Mouse (Mus musculus): ENCODE results near the gene Iqcf6. TPM values are rescaled to one million over a fixed set of nuclear protein-coding genes. Genes with fewer than 3 reads are reported as not detected.

Iqcf6 gene
- total and polyA plus RNA-seq, 2 experiments from 2014 or later = not detected

- Histone ChIP-seq H3K4me2 (ENCODE audit: low read depth, low read length) (0 out of 2 replicates have a peak overlapping the region, but pooled peaks have one; percentile 0), H3K27ac (peak overlapping the region; percentile 84), H3K4me3 (ENCODE audit: low read length) (no peak overlapping the region), H3K9ac (replicated peaks; ENCODE audit: low read length) (no peak overlapping the region), H3K27me3 (ENCODE audit: insufficient read depth, low read length) (no peaks in the 10 kb centered on the region), H3K4me1 (ENCODE audit: insufficient read depth, low read length) (peaks cover 14% of the 10 kb centered on the region), H3K36me3 (ENCODE audit: insufficient read depth, low read length) (peaks cover 25% of the 10 kb centered on the region), H3K9me3 (ENCODE audit: low read length) (no peaks in the 10 kb centered on the region)
- 9% methylated on average over 4 of the region's 4 CpGs for WGBS
- no peak for TF ChIP-seq CTCF (IDR thresholded peaks at IDR 0.05; ENCODE audit: low read depth)
- peak; percentile 82 for ATAC-seq
- peak; percentile 83 for DNase-seq (ENCODE audit: low spot score)
Observed at GRCm38 (mm10) chr9:106664433-106664832, 38.1 kb downstream of the Iqcf6 start.

DNA sequence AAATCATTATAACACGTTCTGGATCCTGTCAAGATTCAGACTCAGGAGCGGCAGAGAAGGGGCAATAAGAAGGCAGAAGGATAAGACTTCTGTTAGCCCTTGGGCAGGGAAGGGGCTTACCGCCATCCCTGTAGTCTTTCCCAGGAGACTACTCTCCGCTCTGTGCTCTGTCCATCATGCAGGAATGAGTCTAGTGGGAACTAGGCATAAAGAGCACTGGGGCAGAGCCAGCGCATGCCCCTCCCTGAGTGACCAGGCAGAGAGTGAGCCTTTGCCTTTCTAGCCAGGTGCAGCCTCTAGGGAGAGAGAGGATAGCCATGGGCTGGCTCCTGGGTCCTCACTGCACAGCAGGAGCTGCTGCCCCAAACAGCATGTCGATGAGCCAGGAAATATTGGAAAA is 38.5 kb downstream of the Iqcf6 start:
- H3K4me1 ChIP-seq (ENCODE audit: insufficient read depth, low read length) = peaks cover 14% of the 10 kb centered on the region
- no peaks in the 10 kb centered on the region for H3K9me3 ChIP-seq (ENCODE audit: low read length)
- TF ChIP-seq CTCF (IDR thresholded peaks at IDR 0.05; ENCODE audit: low read depth) = no peak
- H3K27me3 ChIP-seq (ENCODE audit: insufficient read depth, low read length) = no peaks in the 10 kb centered on the region
- peak; percentile 22; the same call in 1 of the 2 replicates for ATAC-seq
- no peak for DNase-seq (ENCODE audit: low spot score)
- H3K36me3 ChIP-seq (ENCODE audit: insufficient read depth, low read length) = peaks cover 23% of the 10 kb centered on the region
- H3K4me3 ChIP-seq (ENCODE audit: low read length) = no peak overlapping the region
- H3K4me2 ChIP-seq (ENCODE audit: low read depth, low read length) = 0 out of 2 replicates have a peak overlapping the region, but pooled peaks have one; percentile 0
- no peak overlapping the region for H3K9ac ChIP-seq (replicated peaks; ENCODE audit: low read length)
- peak overlapping the region; percentile 84 for H3K27ac ChIP-seq
- WGBS = 44% methylated on average over 6 of the region's 6 CpGs

GRCm38 (mm10) chr9:106673860-106674259 is 47.5 kb downstream of the Iqcf6 start:
- 87% methylated on average over 2 of the region's 2 CpGs for WGBS
- DNase-seq (ENCODE audit: low spot score) = no peak
- no peaks in the 10 kb centered on the region for H3K27me3 ChIP-seq (ENCODE audit: insufficient read depth, low read length)
- H3K4me1 ChIP-seq (ENCODE audit: insufficient read depth, low read length) = no peaks in the 10 kb centered on the region
- no peaks in the 10 kb centered on the region for H3K9me3 ChIP-seq (ENCODE audit: low read length)
- no peak for TF ChIP-seq CTCF (IDR thresholded peaks at IDR 0.05; ENCODE audit: low read depth)
- H3K36me3 ChIP-seq (ENCODE audit: insufficient read depth, low read length) = peaks cover 48% of the 10 kb centered on the region
- H3K4me2 ChIP-seq (ENCODE audit: low read depth, low read length) = no peak overlapping the region
- H3K27ac ChIP-seq = no peak overlapping the region
- no peak overlapping the region for H3K4me3 ChIP-seq (ENCODE audit: low read length)
- no peak overlapping the region for H3K9ac ChIP-seq (replicated peaks; ENCODE audit: low read length)
- ATAC-seq = no peak

DNA sequence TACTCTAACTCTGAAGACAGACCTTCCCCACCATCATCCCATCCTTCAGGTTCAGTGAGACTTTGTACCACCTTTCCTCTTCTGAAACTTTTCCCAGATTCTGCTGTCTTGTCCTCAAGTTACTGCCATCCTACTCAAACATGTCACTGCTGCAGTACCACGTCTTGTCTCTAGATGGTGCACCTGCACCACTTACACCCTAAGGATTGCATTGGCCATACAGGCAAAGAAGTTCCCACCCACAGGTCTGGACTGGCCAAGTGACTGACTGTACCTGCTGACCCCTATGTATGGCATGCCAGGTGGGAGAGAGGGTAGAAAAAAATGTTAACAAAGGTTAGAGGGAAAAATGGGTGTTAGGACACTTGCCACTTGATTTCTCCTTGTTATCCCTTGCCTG is 49.1 kb downstream of the Iqcf6 start:
- H3K4me2 ChIP-seq (ENCODE audit: low read depth, low read length) = no peak overlapping the region

GRCm38 (mm10) chr9:106675965-106676364 is 49.6 kb downstream of the Iqcf6 start:
- H3K4me1 ChIP-seq (ENCODE audit: insufficient read depth, low read length) = no peaks in the 10 kb centered on the region
- DNase-seq (ENCODE audit: low spot score) = no peak
- 76% methylated on average over 9 of the region's 9 CpGs for WGBS
- no peaks in the 10 kb centered on the region for H3K9me3 ChIP-seq (ENCODE audit: low read length)
- TF ChIP-seq CTCF (IDR thresholded peaks at IDR 0.05; ENCODE audit: low read depth) = no peak
- no peak overlapping the region for H3K4me3 ChIP-seq (ENCODE audit: low read length)
- H3K4me2 ChIP-seq (ENCODE audit: low read depth, low read length) = no peak overlapping the region
- 0 out of 2 replicates have a peak, but pooled peaks have one; percentile 21 for ATAC-seq
- H3K27me3 ChIP-seq (ENCODE audit: insufficient read depth, low read length) = no peaks in the 10 kb centered on the region
- no peak overlapping the region for H3K27ac ChIP-seq
- H3K9ac ChIP-seq (replicated peaks; ENCODE audit: low read length) = no peak overlapping the region
- peaks cover 54% of the 10 kb centered on the region for H3K36me3 ChIP-seq (ENCODE audit: insufficient read depth, low read length)

More for the DNA sequence above, 49.1 kb downstream of the Iqcf6 start:
- Histone ChIP-seq H3K9me3 (ENCODE audit: low read length) (no peaks in the 10 kb centered on the region), H3K9ac (replicated peaks; ENCODE audit: low read length) (no peak overlapping the region), H3K4me3 (ENCODE audit: low read length) (no peak overlapping the region), H3K4me1 (ENCODE audit: insufficient read depth, low read length) (no peaks in the 10 kb centered on the region), H3K27me3 (ENCODE audit: insufficient read depth, low read length) (no peaks in the 10 kb centered on the region), H3K36me3 (ENCODE audit: insufficient read depth, low read length) (peaks cover 54% of the 10 kb centered on the region), H3K27ac (no peak overlapping the region)
- DNase-seq (ENCODE audit: low spot score) (peak; percentile 87), ATAC-seq (peak; percentile 81)
- 0% methylated on average over 1 of the region's 1 CpGs for WGBS
- peak; percentile 99 for TF ChIP-seq CTCF (IDR thresholded peaks at IDR 0.05; ENCODE audit: low read depth)

GRCm38 (mm10) chr9:106676571-106676970 is 50.2 kb downstream of the Iqcf6 start:
- H3K36me3 ChIP-seq (ENCODE audit: insufficient read depth, low read length) = peaks cover 55% of the 10 kb centered on the region
- H3K9me3 ChIP-seq (ENCODE audit: low read length) = no peaks in the 10 kb centered on the region
- ATAC-seq (no peak), DNase-seq (ENCODE audit: low spot score) (no peak)
- 68% methylated on average over 4 of the region's 4 CpGs for WGBS
- no peak overlapping the region for H3K4me3 ChIP-seq (ENCODE audit: low read length)
- no peak overlapping the region for H3K4me2 ChIP-seq (ENCODE audit: low read depth, low read length)
- no peaks in the 10 kb centered on the region for H3K4me1 ChIP-seq (ENCODE audit: insufficient read depth, low read length)
- no peaks in the 10 kb centered on the region for H3K27me3 ChIP-seq (ENCODE audit: insufficient read depth, low read length)
- no peak overlapping the region for H3K27ac ChIP-seq
- no peak overlapping the region for H3K9ac ChIP-seq (replicated peaks; ENCODE audit: low read length)
- TF ChIP-seq CTCF (IDR thresholded peaks at IDR 0.05; ENCODE audit: low read depth) = no peak

Other genes starting within 250 kb of the Iqcf6 start
- gene Rpl29, start 197.1 kb upstream of the Iqcf6 start, total RNA-seq (2014; rRNA removed) = 691 and 792 TPM in 2 replicates
- gene Rpl29, start 197.1 kb upstream of the Iqcf6 start, polyA plus RNA-seq (2015; fragmentation: Nextera tagmentation; extraction: Ambion mirVana) = 689 and 691 TPM in 2 replicates
- 19.3 and 28.0 TPM in 2 replicates for gene Acy1, start 188.3 kb upstream of the Iqcf6 start, total RNA-seq (2014; rRNA removed)
- 22.2 and 23.0 TPM in 2 replicates for gene Acy1, start 188.3 kb upstream of the Iqcf6 start, polyA plus RNA-seq (2015; fragmentation: Nextera tagmentation; extraction: Ambion mirVana)
- gene Abhd14b, start 179.1 kb upstream of the Iqcf6 start, total RNA-seq (2014; rRNA removed) = 20.6 and 26.8 TPM in 2 replicates
- gene Abhd14b, start 179.1 kb upstream of the Iqcf6 start, polyA plus RNA-seq (2015; fragmentation: Nextera tagmentation; extraction: Ambion mirVana) = 12.4 and 16.8 TPM in 2 replicates
- 59.6 and 62.1 TPM in 2 replicates for gene Abhd14a, start 178.9 kb upstream of the Iqcf6 start, total RNA-seq (2014; rRNA removed)
- gene Abhd14a, start 178.9 kb upstream of the Iqcf6 start, polyA plus RNA-seq (2015; fragmentation: Nextera tagmentation; extraction: Ambion mirVana) = 66.8 and 69.2 TPM in 2 replicates
- gene Pcbp4, start 173.3 kb upstream of the Iqcf6 start, total RNA-seq (2014; rRNA removed) = 623 and 719 TPM in 2 replicates
- gene Pcbp4, start 173.3 kb upstream of the Iqcf6 start, polyA plus RNA-seq (2015; fragmentation: Nextera tagmentation; extraction: Ambion mirVana) = 214 and 228 TPM in 2 replicates
- gene Gpr62, start 160.6 kb upstream of the Iqcf6 start, total RNA-seq (2014; rRNA removed) = 1.9 and 3.1 TPM in 2 replicates
- 3.2 TPM in 2 replicates for gene Gpr62, start 160.6 kb upstream of the Iqcf6 start, polyA plus RNA-seq (2015; fragmentation: Nextera tagmentation; extraction: Ambion mirVana)
- 46.2 and 47.2 TPM in 2 replicates for gene Rrp9, start 150.6 kb upstream of the Iqcf6 start, total RNA-seq (2014; rRNA removed)
- 38.3 and 39.0 TPM in 2 replicates for gene Rrp9, start 150.6 kb upstream of the Iqcf6 start, polyA plus RNA-seq (2015; fragmentation: Nextera tagmentation; extraction: Ambion mirVana)
- gene Parp3, start 149.6 kb upstream of the Iqcf6 start, total RNA-seq (2014; rRNA removed) = 1.7 and 2.9 TPM in 2 replicates
- gene Parp3, start 149.6 kb upstream of the Iqcf6 start, polyA plus RNA-seq (2015; fragmentation: Nextera tagmentation; extraction: Ambion mirVana) = 1.5 and 2.1 TPM in 2 replicates
- gene Iqcf1, start 126.6 kb upstream of the Iqcf6 start, total RNA-seq (2014; rRNA removed) = not detected in 2 replicates
- gene Iqcf1, start 126.6 kb upstream of the Iqcf6 start, polyA plus RNA-seq (2015; fragmentation: Nextera tagmentation; extraction: Ambion mirVana) = not detected in 2 replicates
- not detected in 2 replicates for gene Iqcf5, start 112.0 kb upstream of the Iqcf6 start, total RNA-seq (2014; rRNA removed)
- gene Iqcf5, start 112.0 kb upstream of the Iqcf6 start, polyA plus RNA-seq (2015; fragmentation: Nextera tagmentation; extraction: Ambion mirVana) = 0.35 TPM in 1 of 2 replicates, not detected in the other
- gene Iqcf3, start 65.0 kb upstream of the Iqcf6 start, total RNA-seq (2014; rRNA removed) = not detected in 2 replicates
- gene Iqcf3, start 65.0 kb upstream of the Iqcf6 start, polyA plus RNA-seq (2015; fragmentation: Nextera tagmentation; extraction: Ambion mirVana) = not detected in 2 replicates
- not detected in 2 replicates for gene Iqcf4, start 55.6 kb upstream of the Iqcf6 start, total RNA-seq (2014; rRNA removed)
- gene Iqcf4, start 55.6 kb upstream of the Iqcf6 start, polyA plus RNA-seq (2015; fragmentation: Nextera tagmentation; extraction: Ambion mirVana) = not detected in 2 replicates
- 12.2 and 14.3 TPM in 2 replicates for gene Grm2, start 29.5 kb downstream of the Iqcf6 start, total RNA-seq (2014; rRNA removed)
- 9.8 and 12.0 TPM in 2 replicates for gene Grm2, start 29.5 kb downstream of the Iqcf6 start, polyA plus RNA-seq (2015; fragmentation: Nextera tagmentation; extraction: Ambion mirVana)
- gene Tex264, start 59.3 kb downstream of the Iqcf6 start, total RNA-seq (2014; rRNA removed) = 91.4 and 107 TPM in 2 replicates
- 86.7 and 91.7 TPM in 2 replicates for gene Tex264, start 59.3 kb downstream of the Iqcf6 start, polyA plus RNA-seq (2015; fragmentation: Nextera tagmentation; extraction: Ambion mirVana)
- 20.3 and 32.1 TPM in 2 replicates for gene Rad54l2, start 162.6 kb downstream of the Iqcf6 start, total RNA-seq (2014; rRNA removed)
- 4.6 and 5.4 TPM in 2 replicates for gene Rad54l2, start 162.6 kb downstream of the Iqcf6 start, polyA plus RNA-seq (2015; fragmentation: Nextera tagmentation; extraction: Ambion mirVana)
- 18.0 and 18.3 TPM in 2 replicates for gene Dcaf1, start 195.3 kb downstream of the Iqcf6 start, total RNA-seq (2014; rRNA removed)
- 7.1 and 7.4 TPM in 2 replicates for gene Dcaf1, start 195.3 kb downstream of the Iqcf6 start, polyA plus RNA-seq (2015; fragmentation: Nextera tagmentation; extraction: Ambion mirVana)

Data from hindbrain, postnatal 0 days (tissue).